Mouse (Mus musculus) bone marrow macrophage, adult 2 months (primary cell): ENCODE measurements at regions not wholly inside any gene's neighbourhood (a gene's known extent, or its start where the extent isn't known, plus 50 kb on each side); places are given as distances from the start of the nearest gene placed in this dataset.

Source experiments
- H3K27ac ChIP-seq: 2 replicates; pipeline ENCODE4 v1.5.1; 2012; ENCODE audit warnings: low read depth, low read length; ENCODE audit not compliant: insufficient read depth
- H3K4me1 ChIP-seq: 2 replicates; pipeline ENCODE4 v1.6.1; 2012; ENCODE audit warnings: low read length; ENCODE audit not compliant: control insufficient read depth, insufficient read depth
- H3K4me3 ChIP-seq: 2 replicates; pipeline ENCODE4 v1.5.1; 2012; ENCODE audit warnings: mild to moderate bottlenecking, low read length, moderate library complexity; ENCODE audit not compliant: insufficient read depth
- CTCF ChIP-seq: IDR thresholded peaks from 2 replicates; pipeline ENCODE4 v1.5.1; 2012; ENCODE audit warnings: low read depth, mild to moderate bottlenecking, low read length, moderate library complexity
- POLR2A ChIP-seq: IDR thresholded peaks from 2 replicates; pipeline ENCODE4 v1.6.1; 2012; ENCODE audit warnings: mild to moderate bottlenecking, low read depth, low read length, borderline replicate concordance

GRCm38 (mm10) chr10:21479403-21479802, 102.3 kb downstream of the Aldh8a1 start:
- TF ChIP-seq POLR2A, result no peak
- TF ChIP-seq CTCF, result no peak
- H3K27ac ChIP-seq, result no peak overlapping the region
- no peak overlapping the region for H3K4me3 ChIP-seq
- H3K4me1 ChIP-seq, result peaks cover 2% of the 10 kb centered on the region; the same call in 1 of the 2 replicates

GRCm38 (mm10) chr10:21481255-21481654, 104.2 kb downstream of the Aldh8a1 start:
- Histone ChIP-seq H3K27ac (no peak overlapping the region), H3K4me1 (no peaks in the 10 kb centered on the region), H3K4me3 (no peak overlapping the region)
- TF ChIP-seq POLR2A, result no peak
- TF ChIP-seq CTCF, result no peak

GRCm38 (mm10) chr10:21482055-21482454, 105.0 kb downstream of the Aldh8a1 start:
- no peak overlapping the region for H3K4me3 ChIP-seq
- TF ChIP-seq POLR2A (no peak), CTCF (no peak)
- no peak overlapping the region for H3K27ac ChIP-seq
- no peaks in the 10 kb centered on the region for H3K4me1 ChIP-seq

GRCm38 (mm10) chr10:21482659-21483058, 105.6 kb downstream of the Aldh8a1 start:
- Histone ChIP-seq H3K4me3 (no peak overlapping the region), H3K27ac (no peak overlapping the region), H3K4me1 (no peaks in the 10 kb centered on the region)
- TF ChIP-seq CTCF, result no peak
- no peak for TF ChIP-seq POLR2A

GRCm38 (mm10) chr10:21483373-21483772, 106.3 kb downstream of the Aldh8a1 start:
- no peak overlapping the region for H3K4me3 ChIP-seq
- no peaks in the 10 kb centered on the region for H3K4me1 ChIP-seq
- TF ChIP-seq POLR2A (no peak), CTCF (no peak)
- no peak overlapping the region for H3K27ac ChIP-seq

GRCm38 (mm10) chr10:21488374-21488930, 104.5 kb upstream of the 1700020N01Rik start:
- Histone ChIP-seq H3K4me3 (no peak overlapping the region), H3K27ac (no peak overlapping the region), H3K4me1 (no peaks in the 10 kb centered on the region)
- no peak for TF ChIP-seq POLR2A
- no peak for TF ChIP-seq CTCF

- H3K27ac ChIP-seq, result no peak overlapping the region
- no peak overlapping the region for H3K4me3 ChIP-seq
- TF ChIP-seq CTCF (no peak), POLR2A (no peak)
- H3K4me1 ChIP-seq, result no peaks in the 10 kb centered on the region
Measured at GRCm38 (mm10) chr10:21490910-21491309, 102.0 kb upstream of the 1700020N01Rik start.

- no peak overlapping the region for H3K4me3 ChIP-seq
- no peak overlapping the region for H3K27ac ChIP-seq
- TF ChIP-seq CTCF (no peak), POLR2A (no peak)
- H3K4me1 ChIP-seq, result no peaks in the 10 kb centered on the region
Measured at GRCm38 (mm10) chr10:21492254-21492894, 100.6 kb upstream of the 1700020N01Rik start.

GRCm38 (mm10) chr10:21494536-21494935, 98.4 kb upstream of the 1700020N01Rik start:
- no peak overlapping the region for H3K27ac ChIP-seq
- no peaks in the 10 kb centered on the region for H3K4me1 ChIP-seq
- no peak overlapping the region for H3K4me3 ChIP-seq
- no peak for TF ChIP-seq POLR2A
- no peak for TF ChIP-seq CTCF

GRCm38 (mm10) chr10:21497110-21497509, 95.8 kb upstream of the 1700020N01Rik start:
- TF ChIP-seq CTCF, result no peak
- no peak for TF ChIP-seq POLR2A
- Histone ChIP-seq H3K4me3 (no peak overlapping the region), H3K4me1 (peaks cover 5% of the 10 kb centered on the region), H3K27ac (no peak overlapping the region)

GRCm38 (mm10) chr10:21498143-21498542, 94.8 kb upstream of the 1700020N01Rik start:
- H3K4me1 ChIP-seq, result peaks cover 9% of the 10 kb centered on the region
- TF ChIP-seq POLR2A (no peak), CTCF (no peak)
- no peak overlapping the region for H3K27ac ChIP-seq
- H3K4me3 ChIP-seq, result no peak overlapping the region
